Mouse (Mus musculus) T-cell, adult 66 days (primary cell): ENCODE data around the gene Rab7. TPM values are rescaled to one million over a fixed set of nuclear protein-coding genes. Genes with fewer than 3 reads are reported as not detected.

Source experiments
- total RNA-seq, 2 experiments: library from RNA; stranded (reverse); gene quantifications; 3 replicates in 1 of 2; 4 replicates in 1 of 2; pipeline ENCODE4 v1.2.4; 2023

The Rab7 gene
- total RNA-seq: 100 to 1,000 TPM; 141 to 159 TPM

GRCm38 (mm10) chr6:88044577-88045405 lies at the start of gene Rab7:
Gene Rab7 (minus strand): TSS chr6:88045270.

GRCm38 (mm10) chr6:88084278-88085151 lies 39.4 kb upstream of the Rab7 start, which contains the start of gene Rpn1:
Gene Rpn1 (plus strand): TSS chr6:88084482.

GRCm38 (mm10) chr6:87981547-87982256 lies 63.4 kb downstream of the Rab7 start, which contains the start of gene H1fx:
Gene H1fx (minus strand): TSS chr6:87981637.

Other genes starting within 250 kb of the Rab7 start
- gene Rab43, start 233.1 kb downstream of the Rab7 start, total RNA-seq: 10 to 100 TPM; 39.3 to 40.9 TPM
- gene Gm45140, start 209.5 kb downstream of the Rab7 start, total RNA-seq: 1 to 10 TPM; 4.9 to 8.7 TPM
- gene Isy1, start 206.5 kb downstream of the Rab7 start, total RNA-seq: 100 to 1,000 TPM in 1 of 2 experiments, 10 to 100 TPM in 1; 99.2 to 114 TPM
- gene Cnbp, start 194.2 kb downstream of the Rab7 start, total RNA-seq: 100 to 1,000 TPM; 530 to 534 TPM
- gene Copg1, start 157.5 kb downstream of the Rab7 start, total RNA-seq: 100 to 1,000 TPM; 174 to 183 TPM
- 10 to 100 TPM; 33.2 to 38.7 TPM for gene Hmces, start 131.3 kb downstream of the Rab7 start, total RNA-seq
- gene H1fx, start 63.6 kb downstream of the Rab7 start, total RNA-seq: 1 to 10 TPM; 1.5 to 1.6 TPM
- 100 to 1,000 TPM; 115 to 123 TPM for gene Rpn1, start 39.2 kb upstream of the Rab7 start, total RNA-seq
- gene Gata2, start 148.6 kb upstream of the Rab7 start, total RNA-seq: 1 to 10 TPM; 1.6 to 3.8 TPM
- gene Dnajb8, start 177.0 kb upstream of the Rab7 start, total RNA-seq: not detected